Mouse (Mus musculus) stomach, adult 2 months (tissue): Measurements from ENCODE around the gene Arih2. TPM values are rescaled to one million over a fixed set of nuclear protein-coding genes. Genes with fewer than 3 reads are reported as not detected.

Source experiments
- polyA plus RNA-seq: library from polyadenylated mRNA; depleted of rRNA; stranded (reverse); fragments of >200 nt; gene quantifications from 2 replicates; pipeline ENCODE4 v1.2.3, GENCODE M21; 2012; rRNA removed

Arih2 gene
- 12.1 and 13.6 TPM in 2 replicates for polyA plus RNA-seq

GRCm38 (mm10) chr9:108648611-108649560 lies at the start of gene Arih2:
Gene Arih2, minus strand, starts transcription at chr9:108649386.

GRCm38 (mm10) chr9:108689106-108689505 lies 39.9 kb upstream of the Arih2 start, which contains the start of gene Prkar2a:
Gene Prkar2a, plus strand, starts transcription at chr9:108689314.

GRCm38 (mm10) chr9:108661677-108662612 lies 12.8 kb upstream of the Arih2 start, which contains the start of gene Slc25a20:
Gene Slc25a20, plus strand, starts transcription at chr9:108662088.

GRCm38 (mm10) chr9:108596998-108597764 lies 52.0 kb downstream of the Arih2 start, which contains the start of gene P4htm:
Gene P4htm, minus strand, starts transcription at chr9:108597667.

GRCm38 (mm10) chr9:108578545-108579343 lies 70.4 kb downstream of the Arih2 start, which contains the start of gene Wdr6:
Gene Wdr6, minus strand, starts transcription at chr9:108578739.

GRCm38 (mm10) chr9:108569381-108570206 lies 79.6 kb downstream of the Arih2 start, which contains the start of gene Dalrd3:
Gene Dalrd3, plus strand, starts transcription at chr9:108569886.

GRCm38 (mm10) chr9:108566815-108567776 lies 82.1 kb downstream of the Arih2 start, which contains the start of gene Ndufaf3:
Gene Ndufaf3, minus strand, starts transcription at chr9:108567434.

GRCm38 (mm10) chr9:108560227-108560841 lies 88.9 kb downstream of the Arih2 start, which contains the start of gene Impdh2:
Gene Impdh2, plus strand, starts transcription at chr9:108560286.

Other genes with a start within 250 kb of the Arih2 start
- gene Ccdc36, start 220.9 kb downstream of the Arih2 start, polyA plus RNA-seq: not detected in 2 replicates
- not detected in 2 replicates for gene BC048562, start 212.9 kb downstream of the Arih2 start, polyA plus RNA-seq
- gene Ccdc71, start 188.9 kb downstream of the Arih2 start, polyA plus RNA-seq: 9.5 and 10.1 TPM in 2 replicates
- gene Klhdc8b, start 187.8 kb downstream of the Arih2 start, polyA plus RNA-seq: 35.5 and 42.0 TPM in 2 replicates
- gene Lamb2, start 169.7 kb downstream of the Arih2 start, polyA plus RNA-seq: 38.1 and 42.5 TPM in 2 replicates
- gene Usp19, start 158.8 kb downstream of the Arih2 start, polyA plus RNA-seq: 45.4 and 45.6 TPM in 2 replicates
- gene Qars, start 141.7 kb downstream of the Arih2 start, polyA plus RNA-seq: 95.3 and 101 TPM in 2 replicates
- gene Qrich1, start 132.6 kb downstream of the Arih2 start, polyA plus RNA-seq: 28.5 and 33.1 TPM in 2 replicates
- gene Impdh2, start 89.1 kb downstream of the Arih2 start, polyA plus RNA-seq: 46.7 and 49.6 TPM in 2 replicates
- 23.8 and 31.2 TPM in 2 replicates for gene Ndufaf3, start 82.0 kb downstream of the Arih2 start, polyA plus RNA-seq
- 107 and 117 TPM in 2 replicates for gene Dalrd3, start 79.5 kb downstream of the Arih2 start, polyA plus RNA-seq
- 15.0 and 15.9 TPM in 2 replicates for gene Wdr6, start 70.6 kb downstream of the Arih2 start, polyA plus RNA-seq
- gene P4htm, start 51.7 kb downstream of the Arih2 start, polyA plus RNA-seq: 5.0 and 6.7 TPM in 2 replicates
- gene Slc25a20, start 12.7 kb upstream of the Arih2 start, polyA plus RNA-seq: 11.4 and 14.5 TPM in 2 replicates
- gene Prkar2a, start 39.9 kb upstream of the Arih2 start, polyA plus RNA-seq: 8.8 and 10.6 TPM in 2 replicates
- gene Ip6k2, start 134.4 kb upstream of the Arih2 start, polyA plus RNA-seq: 37.1 and 45.1 TPM in 2 replicates
- gene Nckipsd, start 159.0 kb upstream of the Arih2 start, polyA plus RNA-seq: 14.5 and 38.1 TPM in 2 replicates
- 0.62 and 1.5 TPM in 2 replicates for gene Celsr3, start 176.9 kb upstream of the Arih2 start, polyA plus RNA-seq
- gene Slc26a6, start 203.9 kb upstream of the Arih2 start, polyA plus RNA-seq: 27.7 and 31.3 TPM in 2 replicates